Mouse (Mus musculus) cerebellum, postnatal 36 days (tissue): Measurements from ENCODE around the gene Sergef.

Experiments used
- DNase-seq, 2 experiments: peaks; one replicate each; pipeline ENCODE4 v3.0.0; 2021 to 2022; ENCODE audit warnings: mixed read lengths in 2 of 2

Sergef gene

GRCm38 (mm10) chr7:46492134-46492678, 147.4 kb downstream of the Sergef start:
- DNase-seq, result no peak

GRCm38 (mm10) chr7:46487354-46487753, 152.3 kb downstream of the Sergef start:
- no peak for DNase-seq

- DNase-seq, result peak in 1 of 2 experiments; percentile 44
Observed at GRCm38 (mm10) chr7:46486761-46487160, 152.8 kb downstream of the Sergef start.

- DNase-seq, result no peak
Observed at GRCm38 (mm10) chr7:46484223-46484622, 155.4 kb downstream of the Sergef start.

- DNase-seq, result no peak
Observed at GRCm38 (mm10) chr7:46483050-46483449, 156.6 kb downstream of the Sergef start.

- no peak for DNase-seq
Observed at GRCm38 (mm10) chr7:46482099-46482531, 157.5 kb downstream of the Sergef start.

- peak; percentile 57 to 63 for DNase-seq
Observed at GRCm38 (mm10) chr7:46479793-46480192, 159.8 kb downstream of the Sergef start.

GRCm38 (mm10) chr7:46477456-46477855, 162.2 kb downstream of the Sergef start:
- no peak for DNase-seq

GRCm38 (mm10) chr7:46475464-46475863, 164.1 kb downstream of the Sergef start:
- DNase-seq, result no peak

- peak in 1 of 2 experiments; percentile 39 for DNase-seq
Observed at GRCm38 (mm10) chr7:46473141-46473540, 166.5 kb downstream of the Sergef start.

GRCm38 (mm10) chr7:46471054-46471737, 168.4 kb downstream of the Sergef start:
- DNase-seq, result no peak

GRCm38 (mm10) chr7:46469542-46469941, 170.1 kb downstream of the Sergef start:
- no peak for DNase-seq

GRCm38 (mm10) chr7:46466422-46466981, 173.1 kb downstream of the Sergef start:
- DNase-seq, result no peak

- DNase-seq, result no peak
Observed at GRCm38 (mm10) chr7:46463136-46463535, 176.5 kb downstream of the Sergef start.

GRCm38 (mm10) chr7:46462287-46462686, 177.3 kb downstream of the Sergef start:
- no peak for DNase-seq

- DNase-seq, result no peak
Observed at GRCm38 (mm10) chr7:46459605-46460245, 179.9 kb downstream of the Sergef start.

GRCm38 (mm10) chr7:46459200-46459599, 180.4 kb downstream of the Sergef start:
- DNase-seq, result peak; percentile 66 to 79

GRCm38 (mm10) chr7:46457889-46458288, 181.7 kb downstream of the Sergef start:
- DNase-seq, result no peak

- peak; percentile 68 to 76 for DNase-seq
Observed at GRCm38 (mm10) chr7:46453930-46454679, 185.5 kb downstream of the Sergef start.

- DNase-seq, result no peak
Observed at GRCm38 (mm10) chr7:46448922-46449645, 190.5 kb downstream of the Sergef start.

GRCm38 (mm10) chr7:46447473-46448165, 192.0 kb downstream of the Sergef start:
- peak; percentile 56 to 66 for DNase-seq

GRCm38 (mm10) chr7:46445896-46446295, 193.7 kb downstream of the Sergef start:
- peak; percentile 67 to 72 for DNase-seq
